Mouse (Mus musculus) spleen, adult 2 months (tissue): ENCODE measurements around the gene Mreg.

Source experiments
- CTCF ChIP-seq: fragments of 200-500 bp; IDR thresholded peaks from 2 replicates; pipeline ENCODE4 v1.5.1; 2011; ENCODE audit warnings: mild to moderate bottlenecking, inconsistent platforms; ENCODE audit not compliant: insufficient read depth, insufficient read length, insufficient replicate concordance; ENCODE audit errors: extremely low read depth
- POLR2A ChIP-seq: fragments of 200-500 bp; IDR thresholded peaks from 2 replicates; pipeline ENCODE4 v1.6.1; 2011; ENCODE audit warnings: low read depth, low read length, inconsistent platforms

- TF ChIP-seq POLR2A (no peak), CTCF (peak; percentile 70; the same call in 1 of the 2 replicates)
Observed at GRCm38 (mm10) chr1:72141893-72142480, 70.1 kb downstream of the Mreg start.
